Comparison of ENCODE assay signal across 8 mouse cellular contexts in genomic region chr5:34761509-34761908, GRCm38 (mm10). TPM values are rescaled to one million over a fixed set of nuclear protein-coding genes. Genes with fewer than 3 reads are reported as not detected.
DNase-seq lines count a peak whose midpoint lies in the region; ATAC-seq lines count a peak whose summit lies in the region.

Htt (plus strand) TSS chr5:34761740.

- WGBS in hindbrain, embryonic 11.5 days, result 0% methylated on average over 35 of the region's 35 CpGs

- H3K4me1 ChIP-seq in hindbrain, embryonic 11.5 days (replicated peaks; ENCODE audit: control insufficient read depth, insufficient read depth, low read length), result peaks cover 3% of the 10 kb centered on the region; the same call in 1 of the 2 replicates

- H3K9me3 ChIP-seq in hindbrain, embryonic 11.5 days (ENCODE audit: control insufficient read depth, low read length), result no peaks in the 10 kb centered on the region

- H3K4me2 ChIP-seq in hindbrain, embryonic 11.5 days (replicated peaks; ENCODE audit: low read depth, low read length), result peak within 1 kb of the TSS; percentile 88

- peak within 1 kb of the TSS; percentile 90 for H3K9ac ChIP-seq in hindbrain, embryonic 11.5 days (ENCODE audit: low read depth, low read length)

- ATAC-seq in hindbrain, embryonic 11.5 days (ENCODE audit: low FRiP score), result peak; percentile 99

- H3K27ac ChIP-seq in hindbrain, embryonic 11.5 days (ENCODE audit: low read depth, low read length), result peak within 1 kb of the TSS; percentile 90

- H3K4me3 ChIP-seq in hindbrain, embryonic 11.5 days (ENCODE audit: low read depth, low read length), result peak within 1 kb of the TSS; percentile 98

- DNase-seq in Muller cell, postnatal 12 days (ENCODE audit: inconsistent ontology term), result peak; percentile 99
- DNase-seq in cerebellum, adult 9-11 months, result peak; percentile 98
- DNase-seq in frontal cortex, adult 2 months (ENCODE audit: extremely low spot score in 1 of 2, low spot score in 1 of 2), result peak; percentile 96 to 98
- DNase-seq in hindbrain, embryonic 11.5 days (ENCODE audit: low spot score), result peak; percentile 96
- DNase-seq in layer of hippocampus, postnatal 10 days (ENCODE audit: low spot score in 2 of 2), result peak; percentile 96 to 97
- DNase-seq in lung, postnatal 10 days, result peak; percentile 98
- DNase-seq in ovary, postnatal 36 days (ENCODE audit: low spot score), result peak; percentile 96
- peak; percentile 96 for DNase-seq in thymus, postnatal 25 days

- H3K27me3 ChIP-seq in hindbrain, embryonic 11.5 days (ENCODE audit: control insufficient read depth, insufficient read depth, low read length), result no peaks in the 10 kb centered on the region

- H3K36me3 ChIP-seq in hindbrain, embryonic 11.5 days (ENCODE audit: control insufficient read depth, insufficient read depth, low read length), result no peaks in the 10 kb centered on the region

RNA-seq across cellular contexts. Expression of gene Htt, which starts in this region (rescaled TPM):
- 35.7 and 44.8 TPM in 2 replicates for polyA plus RNA-seq in frontal cortex, adult 2 months (2012; rRNA removed)
- 16.2 and 24.6 TPM in 2 replicates for polyA plus RNA-seq in hindbrain, embryonic 11.5 days (2014; fragmentation: Nextera tagmentation; extraction: Ambion mirVana)
- 10 to 100 TPM; 63.5 to 69.8 TPM for total RNA-seq in layer of hippocampus, postnatal 10 days (2021)

Comparison
In these comparisons a context has a peak if more than half of its experiments do, and no peak if none do; other contexts are left out.
1. Peak in every context shown above with its lines: DNase-seq, ATAC-seq, H3K4me3 ChIP-seq and H3K27ac ChIP-seq.